Mouse (Mus musculus) frontal cortex, postnatal 36 days (tissue): ENCODE results near the gene Hhex.

Experiments
- DNase-seq, 2 experiments: peaks; one replicate each; pipeline ENCODE4 v3.0.0; 2022; ENCODE audit warnings: low spot score in 2 of 2

The Hhex gene

GRCm38 (mm10) chr19:37449246-37449645 is 14.6 kb downstream of the Hhex start:
- DNase-seq, result no peak

GRCm38 (mm10) chr19:37455528-37455927 is 20.9 kb downstream of the Hhex start:
- DNase-seq, result no peak

GRCm38 (mm10) chr19:37455961-37456360 is 21.4 kb downstream of the Hhex start:
- no peak for DNase-seq

- no peak for DNase-seq
Observed at GRCm38 (mm10) chr19:37458013-37458412, 23.4 kb downstream of the Hhex start.

- DNase-seq, result no peak
Observed at GRCm38 (mm10) chr19:37466403-37466802, 31.8 kb downstream of the Hhex start.

GRCm38 (mm10) chr19:37466978-37467377 is 32.4 kb downstream of the Hhex start:
- no peak for DNase-seq

GRCm38 (mm10) chr19:37468841-37469566 is 34.4 kb downstream of the Hhex start:
- no peak for DNase-seq

GRCm38 (mm10) chr19:37471680-37472079 is 37.1 kb downstream of the Hhex start:
- DNase-seq, result no peak

- DNase-seq, result no peak
Observed at GRCm38 (mm10) chr19:37472589-37472988, 38.0 kb downstream of the Hhex start.

GRCm38 (mm10) chr19:37481704-37482103 is 47.1 kb downstream of the Hhex start:
- DNase-seq, result no peak

- no peak for DNase-seq
Observed at GRCm38 (mm10) chr19:37482556-37483187, 48.1 kb downstream of the Hhex start.

GRCm38 (mm10) chr19:37484787-37485186 is 50.2 kb downstream of the Hhex start:
- DNase-seq, result no peak

- no peak for DNase-seq
Observed at GRCm38 (mm10) chr19:37486801-37487200, 52.2 kb downstream of the Hhex start.

GRCm38 (mm10) chr19:37487811-37488475 is 53.3 kb downstream of the Hhex start:
- no peak for DNase-seq

- no peak for DNase-seq
Observed at GRCm38 (mm10) chr19:37488608-37489262, 54.1 kb downstream of the Hhex start.
